Mouse (Mus musculus) retina, embryonic 14.5 days (tissue): ENCODE data around the gene Tiam1.

ENCODE experiments used
- DNase-seq: peaks from one replicate; pipeline ENCODE4 v3.0.0-alpha.2; 2015; ENCODE audit warnings: low spot score

Gene Tiam1

DNA sequence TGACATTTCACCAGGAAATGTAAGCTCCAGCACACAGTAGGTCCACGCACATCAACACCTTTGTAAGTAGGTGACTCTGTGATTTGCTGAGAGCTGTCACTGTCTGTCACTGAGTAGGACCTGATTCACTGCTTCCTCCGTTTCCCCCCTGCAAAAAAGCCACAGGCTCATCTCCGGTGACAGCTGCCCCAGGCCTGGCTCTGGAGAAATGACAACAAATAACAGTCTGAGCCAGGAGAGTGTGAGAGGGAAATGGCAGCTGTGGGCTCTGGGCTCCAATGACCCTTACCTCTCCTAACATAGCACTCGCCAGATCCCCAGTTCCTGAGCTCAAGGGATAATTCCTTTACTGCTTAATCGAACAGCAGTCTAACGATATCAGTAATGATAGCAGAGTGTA, 301.7 kb downstream of the Tiam1 start:
- DNase-seq, result no peak

- DNase-seq, result no peak
These were observed 303.2 kb downstream of the Tiam1 start for GRCm38 (mm10) chr16:89840361-89840760.

GRCm38 (mm10) chr16:89839829-89840228, 303.7 kb downstream of the Tiam1 start:
- no peak for DNase-seq

GRCm38 (mm10) chr16:89837096-89837495, 306.5 kb downstream of the Tiam1 start:
- no peak for DNase-seq

GRCm38 (mm10) chr16:89835551-89835950, 308.0 kb downstream of the Tiam1 start:
- DNase-seq, result no peak

GRCm38 (mm10) chr16:89833011-89833410, 310.6 kb downstream of the Tiam1 start:
- DNase-seq, result no peak

- DNase-seq, result peak; percentile 72
These were observed 312.4 kb downstream of the Tiam1 start for GRCm38 (mm10) chr16:89831172-89831571.

DNA sequence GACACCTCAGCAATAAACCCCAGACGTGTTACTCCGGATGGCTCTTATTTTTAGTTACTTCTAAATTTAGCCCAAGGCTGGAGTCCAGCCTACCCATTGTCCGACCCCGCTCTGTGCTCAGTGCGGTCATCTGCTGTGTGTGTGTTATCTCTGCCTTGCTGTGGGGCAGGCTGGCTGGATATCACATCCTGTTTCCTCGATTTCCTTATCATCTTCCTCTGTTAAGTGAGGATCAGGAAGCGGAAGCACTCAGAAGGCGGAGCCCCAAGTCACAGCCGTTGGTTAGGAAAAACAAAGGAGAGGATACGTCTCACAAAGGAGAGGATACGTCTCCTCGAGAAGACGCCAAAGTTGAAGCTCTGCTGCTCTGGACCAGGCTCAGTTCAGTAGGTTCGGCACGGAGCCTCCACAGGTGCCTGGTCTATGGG, 313.3 kb downstream of the Tiam1 start:
- no peak for DNase-seq

DNA sequence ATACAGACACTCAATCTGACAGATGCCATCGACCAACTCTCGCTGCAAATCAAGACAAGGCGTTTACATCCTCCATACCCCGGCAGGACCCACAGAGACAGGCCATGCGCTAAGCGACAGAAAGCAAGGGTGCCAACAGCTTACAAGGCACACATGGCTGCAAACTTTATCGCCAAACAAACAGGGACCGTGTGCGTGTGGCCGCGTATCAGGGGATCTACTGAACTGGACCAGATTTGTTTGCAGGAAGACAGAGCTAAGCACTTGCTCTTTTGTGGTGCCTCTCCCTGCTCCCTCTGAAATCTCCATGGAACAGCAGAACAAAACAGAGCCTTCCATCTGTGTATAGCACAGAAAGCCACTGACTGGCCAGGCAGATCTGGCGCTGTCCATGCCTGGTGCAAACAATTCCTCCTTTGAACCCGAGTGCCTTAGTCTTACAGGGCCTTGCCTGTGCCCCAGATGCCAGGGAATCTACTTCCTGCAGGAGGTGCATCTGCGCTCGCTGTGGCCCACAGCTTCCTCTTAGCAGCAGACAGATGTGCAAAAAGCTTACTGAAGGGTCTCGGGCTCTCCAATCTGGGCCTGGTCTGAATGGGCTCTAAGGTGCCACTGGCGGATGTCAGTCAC, 316.0 kb downstream of the Tiam1 start:
- DNase-seq, result no peak

DNA sequence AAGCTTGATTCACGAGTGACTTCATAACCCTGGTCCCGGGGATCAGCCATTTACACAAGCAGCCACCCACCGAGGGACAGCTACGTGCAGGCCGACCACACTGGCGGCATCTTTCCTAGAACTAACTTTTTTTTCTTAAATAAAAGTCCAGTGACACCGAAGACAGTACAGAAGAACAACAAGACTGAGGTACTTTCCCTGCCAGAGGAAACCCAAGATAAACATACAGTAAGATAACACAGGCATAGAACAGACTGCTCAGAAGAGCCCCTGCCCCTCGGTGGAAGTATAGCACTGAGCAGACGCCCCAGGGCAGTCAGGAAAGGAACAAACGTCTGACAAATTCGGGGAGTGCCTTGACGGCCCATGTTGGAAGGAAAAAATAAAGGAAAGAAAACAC, 317.7 kb downstream of the Tiam1 start:
- no peak for DNase-seq

DNA sequence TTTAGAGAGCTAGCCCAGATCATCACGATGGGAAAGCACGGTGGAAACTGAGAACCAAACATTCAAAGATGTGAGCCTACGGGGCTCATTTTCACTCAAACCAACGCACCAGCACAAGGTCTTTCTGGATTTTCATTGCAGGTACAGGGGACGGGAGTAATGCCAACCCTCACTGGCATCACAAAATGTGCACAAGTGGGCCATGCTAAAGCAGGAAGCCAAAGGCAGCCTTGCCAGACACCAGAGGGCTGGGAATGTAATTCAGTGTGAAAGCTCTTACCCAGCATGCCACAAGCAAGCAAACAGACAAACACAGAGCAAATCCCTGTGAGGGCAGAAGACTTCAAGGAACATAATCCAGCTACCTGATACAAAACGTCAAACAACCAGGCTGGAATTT, 320.7 kb downstream of the Tiam1 start:
- DNase-seq, result no peak

- no peak for DNase-seq
These were observed 324.9 kb downstream of the Tiam1 start for GRCm38 (mm10) chr16:89818661-89819060.

DNA sequence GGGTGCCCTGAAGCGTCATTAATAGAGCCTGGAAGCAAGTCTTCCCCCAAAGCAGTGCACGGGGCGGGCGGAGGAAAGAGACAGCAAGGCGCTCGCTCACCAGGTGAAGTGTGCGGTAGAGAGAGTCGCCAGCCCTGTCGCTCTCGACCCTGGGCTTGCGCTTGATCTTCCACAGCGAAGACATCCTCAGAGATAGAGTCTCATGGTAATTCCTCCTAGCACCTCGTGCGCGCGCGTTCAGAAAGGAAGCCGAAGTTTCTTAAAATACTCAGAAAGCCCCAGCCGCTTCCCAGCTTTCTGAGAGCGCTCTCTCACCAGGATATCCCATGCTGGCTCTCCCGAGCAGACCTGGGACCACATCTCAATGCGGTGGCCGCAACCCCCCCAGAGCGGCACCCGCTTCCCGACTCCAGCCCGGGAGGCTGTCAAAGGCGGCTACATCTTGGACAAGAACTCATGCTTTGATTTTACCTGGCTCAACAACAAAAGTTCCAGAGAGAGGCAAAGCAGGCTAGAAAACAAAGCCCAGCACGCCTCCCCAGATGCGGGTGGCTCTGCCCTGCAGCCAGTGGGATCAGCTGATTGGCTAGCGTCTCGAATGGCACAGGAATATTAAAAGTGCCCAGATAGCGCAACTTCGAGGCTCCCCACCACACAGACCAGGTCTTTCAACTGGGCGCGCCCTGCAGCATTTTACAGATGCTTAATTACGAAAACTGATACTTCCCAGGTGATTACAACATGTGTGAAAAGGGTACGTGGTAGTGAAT, 325.5 kb downstream of the Tiam1 start:
- peak; percentile 49 for DNase-seq

DNA sequence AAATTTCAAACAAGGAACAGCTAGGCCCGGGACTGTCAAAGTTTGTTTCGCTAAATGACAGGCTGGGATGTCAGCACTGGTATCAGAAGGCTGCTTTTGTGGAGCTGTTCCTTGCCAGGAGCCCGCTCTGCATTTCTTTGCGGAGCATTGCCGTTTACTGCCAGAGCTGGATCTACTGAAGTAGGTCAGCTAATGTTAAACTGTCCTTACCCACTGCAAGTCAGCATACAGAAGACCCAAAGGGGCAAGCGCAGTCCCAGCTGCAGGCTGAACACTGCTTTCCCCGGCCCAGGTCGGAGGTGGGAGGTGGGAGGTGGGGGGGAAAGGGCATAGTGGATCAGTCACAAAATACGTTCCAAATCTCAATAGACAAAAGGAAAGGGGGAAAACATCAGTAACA, 326.3 kb downstream of the Tiam1 start:
- peak; percentile 32 for DNase-seq

- DNase-seq, result peak; percentile 37
These were observed 326.9 kb downstream of the Tiam1 start for GRCm38 (mm10) chr16:89816506-89817172.

DNA sequence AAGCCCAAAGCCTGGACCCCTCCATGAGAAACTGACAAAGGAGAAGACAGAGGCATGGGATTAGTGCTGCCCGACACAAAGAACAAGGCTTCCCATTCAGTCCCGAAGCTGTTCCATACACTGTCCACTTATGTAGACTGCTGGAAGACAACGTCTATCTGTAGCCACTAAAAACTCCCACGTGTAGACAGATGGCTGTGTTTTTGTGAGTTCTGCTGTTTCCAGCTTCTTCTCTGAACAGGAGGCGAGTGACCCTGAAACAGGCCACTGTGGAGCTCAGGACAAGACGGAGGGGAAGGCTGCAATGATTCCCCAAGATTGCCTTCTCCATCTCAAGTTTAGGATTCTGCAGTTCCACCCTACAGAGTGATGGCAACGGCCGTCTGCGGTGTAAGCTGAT, 330.0 kb downstream of the Tiam1 start:
- no peak for DNase-seq

DNA sequence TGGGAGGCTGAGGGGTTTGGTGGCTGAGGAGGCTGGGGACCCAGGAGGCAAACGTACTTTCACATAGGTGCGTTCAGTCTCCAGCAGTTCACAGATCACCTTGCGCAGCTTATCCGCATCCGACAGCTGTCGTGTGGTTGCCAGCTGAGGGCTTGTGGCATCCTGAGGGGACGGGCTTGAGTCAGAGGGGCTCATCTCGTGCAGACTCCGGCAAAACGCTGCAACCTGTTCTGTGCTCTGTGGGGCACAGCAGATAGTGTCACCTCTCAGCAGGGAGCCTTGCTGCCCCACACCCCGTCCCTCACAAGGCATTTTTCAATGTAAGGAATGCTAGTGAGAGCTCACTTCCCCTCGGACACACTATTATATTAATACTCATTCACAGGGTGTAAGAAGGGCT, 330.7 kb downstream of the Tiam1 start:
- no peak for DNase-seq

DNA sequence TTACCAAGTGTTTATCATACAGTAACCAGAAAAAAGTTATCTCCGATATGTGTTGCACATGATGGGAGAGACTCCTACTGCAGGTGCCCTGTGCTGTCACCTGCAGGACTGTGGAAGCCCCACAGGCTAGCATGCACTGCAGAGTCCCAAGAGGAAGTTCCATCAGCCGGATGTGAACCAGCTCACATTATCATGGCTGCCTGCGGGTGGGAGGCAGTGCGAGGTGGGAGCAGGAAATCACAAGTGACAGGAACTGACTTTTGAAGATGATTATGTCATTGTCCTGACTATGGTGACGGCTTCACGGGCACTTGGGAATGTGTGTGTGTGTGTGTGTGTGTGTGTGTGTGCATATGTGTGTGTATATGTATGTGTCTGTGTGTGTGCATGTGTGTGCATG, 333.2 kb downstream of the Tiam1 start:
- no peak for DNase-seq

- DNase-seq, result no peak
These were observed 335.4 kb downstream of the Tiam1 start for GRCm38 (mm10) chr16:89808168-89808567.

DNA sequence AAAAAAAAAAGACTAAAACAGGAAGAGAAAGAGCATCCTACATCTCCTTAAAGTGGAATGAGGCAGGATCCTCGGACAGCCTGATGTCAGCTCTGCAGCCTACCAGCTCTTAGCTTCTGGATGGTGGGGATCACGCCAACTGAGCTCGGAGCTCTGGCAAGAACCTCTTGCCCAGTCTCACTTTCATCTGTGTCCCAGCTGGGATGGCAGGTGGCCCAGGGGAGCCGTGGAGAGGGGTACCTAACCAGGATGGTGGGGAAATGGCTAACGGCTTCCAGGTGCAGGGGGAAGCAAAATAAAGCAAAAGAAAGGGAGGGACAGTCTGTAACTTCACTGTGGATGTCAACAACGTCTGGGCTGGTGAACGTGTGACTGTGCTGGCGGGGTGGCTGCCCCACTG, 337.6 kb downstream of the Tiam1 start:
- no peak for DNase-seq

- DNase-seq, result no peak
These were observed 338.4 kb downstream of the Tiam1 start for GRCm38 (mm10) chr16:89805210-89805609.

DNA sequence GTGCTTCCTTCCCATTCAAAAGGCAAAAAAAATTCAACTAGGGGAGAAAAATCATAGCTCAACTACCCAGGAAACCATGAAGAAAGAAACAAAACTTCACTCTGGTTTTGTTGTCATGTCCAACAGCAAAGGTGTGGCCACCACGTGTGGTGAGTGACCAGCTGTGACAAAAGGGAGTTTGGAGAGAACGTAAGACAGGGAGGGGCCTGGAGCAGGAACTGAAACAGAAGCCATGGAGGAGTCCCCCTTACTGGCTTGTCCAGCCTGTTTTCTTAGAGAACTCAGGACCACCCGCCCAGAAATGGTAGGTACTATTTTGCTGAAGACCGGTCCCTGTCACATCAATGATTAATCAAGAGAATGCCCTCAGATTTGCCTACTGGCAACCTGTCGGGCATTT, 342.1 kb downstream of the Tiam1 start:
- no peak for DNase-seq

DNA sequence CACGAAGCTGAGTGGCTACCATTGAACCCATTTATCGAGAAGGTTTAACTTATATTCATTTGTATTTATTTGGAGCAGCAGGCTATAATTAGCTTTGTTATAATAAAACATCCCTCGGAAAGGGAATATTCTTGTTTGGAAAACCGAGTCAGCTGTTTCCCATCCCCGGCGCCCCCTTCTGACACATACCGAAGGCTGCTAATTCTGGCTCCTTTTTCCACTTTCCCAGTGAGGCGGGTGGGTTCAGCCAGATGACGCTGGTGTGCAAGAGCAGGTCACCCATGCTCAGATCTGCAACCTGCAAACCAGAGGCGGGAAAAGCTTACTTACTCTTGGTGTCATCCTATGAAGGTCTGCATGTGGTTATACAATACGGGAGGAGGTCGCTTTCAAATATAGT, 343.8 kb downstream of the Tiam1 start:
- no peak for DNase-seq
